Mouse (Mus musculus): ENCODE results near the gene Smg9. TPM values are rescaled to one million over a fixed set of nuclear protein-coding genes. Genes with fewer than 3 reads are reported as not detected.

Smg9 gene
- total and polyA plus RNA-seq, 2 experiments from 2014 or later = 27.4 to 52.3 TPM

DNA sequence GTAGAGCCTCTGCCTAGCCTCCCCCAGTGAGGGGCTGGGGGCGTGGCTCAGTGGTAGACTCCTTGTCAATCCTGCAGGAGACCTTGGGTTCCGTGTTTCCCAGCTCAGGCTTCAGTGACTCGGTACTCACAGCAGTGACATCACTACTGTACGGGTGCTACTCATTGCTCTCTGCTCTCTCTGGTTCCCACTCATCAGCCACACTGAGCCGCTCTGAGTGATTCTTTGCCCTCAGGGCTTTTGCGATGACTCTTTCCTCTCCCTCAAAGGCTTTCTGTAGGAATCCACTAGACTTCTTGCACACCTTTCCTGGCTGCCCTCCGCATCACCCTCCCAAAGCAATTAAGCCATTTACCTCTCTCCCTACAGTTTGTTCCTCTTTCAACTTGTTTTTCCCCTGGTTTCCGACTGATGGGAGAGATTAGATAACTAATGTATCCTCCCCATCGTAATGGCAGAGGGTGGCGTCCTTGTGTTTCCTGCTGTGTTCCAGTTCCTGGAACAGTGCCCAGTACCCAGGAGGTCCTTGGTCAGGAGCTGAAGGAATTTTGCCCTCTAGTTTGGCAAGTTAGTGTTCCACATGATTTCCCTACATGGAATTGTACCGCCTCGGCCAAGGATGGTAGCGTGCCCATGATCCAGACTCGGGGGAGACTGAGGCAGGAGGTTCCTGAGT lies 62.1 kb downstream of the Smg9 start:
- DNase-seq (ENCODE audit: low spot score) = no peak
- no peak for ATAC-seq

DNA sequence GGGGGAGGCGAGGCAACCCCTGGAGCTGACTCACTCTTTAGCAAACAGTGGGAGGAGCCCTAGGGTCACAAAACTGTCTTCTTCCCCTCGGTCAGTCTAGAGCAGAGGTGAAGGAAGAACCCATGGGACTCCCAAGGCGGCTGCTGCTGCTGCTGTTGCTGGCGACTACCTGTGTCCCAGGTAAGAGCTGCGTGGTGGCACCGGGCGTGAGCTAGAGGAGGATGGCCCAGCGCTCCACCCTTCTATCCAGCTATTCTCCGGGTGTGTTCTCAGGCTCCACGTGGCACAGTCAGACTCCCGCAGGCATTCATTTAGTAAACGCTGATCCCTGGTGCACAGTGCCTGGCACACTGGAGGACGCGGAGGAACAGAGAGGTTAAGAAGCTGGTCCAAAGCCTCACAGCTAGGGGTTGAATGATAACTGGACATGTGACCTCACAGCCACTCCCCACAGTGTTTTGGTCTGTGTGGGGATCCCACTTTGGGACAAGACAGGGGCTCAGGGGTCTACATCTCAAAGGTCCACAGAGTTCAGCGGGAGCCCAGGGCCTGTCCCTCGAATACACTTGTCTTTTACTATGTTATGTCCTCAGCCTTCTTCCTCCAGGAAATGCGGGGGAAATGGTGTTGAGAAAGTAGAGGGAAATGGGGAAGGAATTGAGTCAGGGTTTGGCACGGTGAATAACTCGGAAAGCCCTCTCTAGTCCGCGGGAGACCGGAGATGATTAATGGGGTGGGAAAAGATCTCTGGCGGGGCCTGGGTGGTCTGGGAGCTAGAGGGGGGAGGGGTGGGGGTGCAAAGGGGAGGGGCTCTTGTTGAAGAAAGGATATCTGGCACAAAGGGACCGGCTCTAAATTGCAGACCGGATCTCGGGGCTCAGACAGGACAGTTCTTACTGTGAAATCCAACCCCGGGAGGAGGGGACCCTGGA lies 63.2 kb downstream of the Smg9 start, which contains the start of gene Plaur:
Plaur (plus strand) TSS at position 97 of the 932 bp plus-strand sequence.
- Histone ChIP-seq H3K36me3 (ENCODE audit: insufficient read depth, low read length) (no peaks in the 10 kb centered on the region), H3K27ac (no peak within 1 kb of the TSS), H3K9me3 (ENCODE audit: low read length) (no peaks in the 10 kb centered on the region), H3K27me3 (ENCODE audit: insufficient read depth, low read length) (no peaks in the 10 kb centered on the region), H3K4me1 (ENCODE audit: insufficient read depth, low read length) (peaks cover 3% of the 10 kb centered on the region; the same call in 1 of the 2 replicates), H3K9ac (replicated peaks; ENCODE audit: low read length) (no peak within 1 kb of the TSS), H3K4me3 (ENCODE audit: low read length) (peak within 1 kb of the TSS; percentile 5; the same call in 1 of the 2 replicates), H3K4me2 (ENCODE audit: low read depth, low read length) (peak within 1 kb of the TSS; percentile 43)
- 9% methylated on average over 27 of the region's 27 CpGs for WGBS
- TF ChIP-seq CTCF (IDR thresholded peaks at IDR 0.05; ENCODE audit: low read depth) = no peak
- DNase-seq (ENCODE audit: low spot score) = no peak
- peak; percentile 54; the same call in 1 of the 2 replicates for ATAC-seq

More for the DNA sequence above, 62.1 kb downstream of the Smg9 start:
- H3K27me3 ChIP-seq (ENCODE audit: insufficient read depth, low read length) = no peaks in the 10 kb centered on the region
- WGBS = 60% methylated on average over 14 of the region's 14 CpGs
- H3K9ac ChIP-seq (replicated peaks; ENCODE audit: low read length) = no peak overlapping the region
- H3K27ac ChIP-seq = no peak overlapping the region
- H3K36me3 ChIP-seq (ENCODE audit: insufficient read depth, low read length) = no peaks in the 10 kb centered on the region
- peaks cover 3% of the 10 kb centered on the region; the same call in 1 of the 2 replicates for H3K4me1 ChIP-seq (ENCODE audit: insufficient read depth, low read length)
- no peaks in the 10 kb centered on the region for H3K9me3 ChIP-seq (ENCODE audit: low read length)
- no peak overlapping the region for H3K4me3 ChIP-seq (ENCODE audit: low read length)
- H3K4me2 ChIP-seq (ENCODE audit: low read depth, low read length) = no peak overlapping the region
- TF ChIP-seq CTCF (IDR thresholded peaks at IDR 0.05; ENCODE audit: low read depth) = no peak

DNA sequence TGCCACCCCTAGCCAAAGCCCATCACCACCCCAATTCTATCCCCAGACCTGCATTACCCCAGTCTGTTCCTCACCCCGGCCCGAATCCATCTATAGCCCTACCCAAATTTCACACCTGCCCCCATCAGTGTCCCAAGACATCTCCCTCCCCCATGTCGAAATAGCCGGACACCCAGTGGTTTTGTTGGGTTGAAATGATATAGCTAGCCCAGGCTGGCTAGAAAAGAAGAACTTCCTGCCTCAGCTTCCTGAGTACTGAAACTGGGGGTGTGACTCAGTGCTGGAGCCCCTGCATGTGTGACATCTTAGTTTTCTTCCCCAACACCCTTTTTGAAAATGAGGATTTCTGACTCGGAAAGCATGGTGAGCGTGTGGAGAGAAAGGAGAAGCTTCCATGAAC lies 67.4 kb downstream of the Smg9 start:
- no peak for ATAC-seq
- TF ChIP-seq CTCF (IDR thresholded peaks at IDR 0.05; ENCODE audit: low read depth) = no peak
- no peak overlapping the region for H3K27ac ChIP-seq
- H3K9me3 ChIP-seq (ENCODE audit: low read length) = no peaks in the 10 kb centered on the region
- no peaks in the 10 kb centered on the region for H3K27me3 ChIP-seq (ENCODE audit: insufficient read depth, low read length)
- no peaks in the 10 kb centered on the region for H3K36me3 ChIP-seq (ENCODE audit: insufficient read depth, low read length)
- no peak for DNase-seq (ENCODE audit: low spot score)
- peaks cover 3% of the 10 kb centered on the region; the same call in 1 of the 2 replicates for H3K4me1 ChIP-seq (ENCODE audit: insufficient read depth, low read length)
- 92% methylated on average over 6 of the region's 6 CpGs for WGBS
- H3K9ac ChIP-seq (replicated peaks; ENCODE audit: low read length) = no peak overlapping the region
- H3K4me3 ChIP-seq (ENCODE audit: low read length) = no peak overlapping the region
- H3K4me2 ChIP-seq (ENCODE audit: low read depth, low read length) = no peak overlapping the region

DNA sequence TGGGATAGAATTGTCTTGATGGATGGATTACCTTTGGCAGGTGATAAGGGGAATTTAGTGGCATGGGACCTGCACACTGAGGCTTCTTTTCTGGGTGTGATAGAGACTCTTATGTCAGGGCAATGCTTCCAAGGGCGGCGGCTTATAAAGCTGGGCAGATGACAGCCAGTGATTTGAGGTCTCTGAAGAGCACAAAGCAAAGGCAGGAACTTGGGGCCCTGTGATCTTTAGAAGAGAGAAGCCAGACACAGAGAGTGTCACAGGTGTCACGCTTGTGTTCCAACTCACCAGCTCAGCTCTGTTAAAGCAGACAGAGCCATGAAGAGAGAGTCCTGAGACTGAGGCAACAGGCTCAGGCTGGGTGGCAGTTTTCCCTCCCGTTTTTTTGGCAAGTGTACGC lies 68.5 kb downstream of the Smg9 start:
- no peak overlapping the region for H3K4me3 ChIP-seq (ENCODE audit: low read length)
- no peaks in the 10 kb centered on the region for H3K27me3 ChIP-seq (ENCODE audit: insufficient read depth, low read length)
- no peaks in the 10 kb centered on the region for H3K4me1 ChIP-seq (ENCODE audit: insufficient read depth, low read length)
- DNase-seq (ENCODE audit: low spot score) = no peak
- no peaks in the 10 kb centered on the region for H3K36me3 ChIP-seq (ENCODE audit: insufficient read depth, low read length)
- no peak overlapping the region for H3K4me2 ChIP-seq (ENCODE audit: low read depth, low read length)
- no peak overlapping the region for H3K9ac ChIP-seq (replicated peaks; ENCODE audit: low read length)
- no peak overlapping the region for H3K27ac ChIP-seq
- WGBS = 81% methylated on average over 5 of the region's 5 CpGs
- no peak for TF ChIP-seq CTCF (IDR thresholded peaks at IDR 0.05; ENCODE audit: low read depth)
- no peaks in the 10 kb centered on the region for H3K9me3 ChIP-seq (ENCODE audit: low read length)
- ATAC-seq = no peak

DNA sequence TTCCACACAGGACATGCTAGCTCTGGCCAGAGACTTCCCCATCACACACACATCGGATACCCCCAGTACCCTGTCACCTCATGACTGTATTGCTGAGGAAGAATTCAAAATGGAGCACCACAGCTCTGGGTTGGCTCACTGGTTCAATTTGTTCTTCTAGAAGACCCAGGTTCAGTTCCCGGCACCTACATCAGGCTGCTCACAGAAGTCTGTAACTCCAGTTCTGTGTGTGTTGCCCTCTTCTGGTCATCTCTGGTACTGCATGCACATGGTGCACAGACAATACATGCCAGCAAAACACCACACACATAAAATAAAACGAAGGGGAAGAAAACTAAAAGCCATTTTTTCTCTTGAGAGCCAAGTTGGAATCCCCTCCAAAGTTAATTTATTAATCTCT lies 69.7 kb downstream of the Smg9 start:
- peak; percentile 58 for TF ChIP-seq CTCF (IDR thresholded peaks at IDR 0.05; ENCODE audit: low read depth)
- Histone ChIP-seq H3K4me2 (ENCODE audit: low read depth, low read length) (no peak overlapping the region), H3K27ac (no peak overlapping the region), H3K9ac (replicated peaks; ENCODE audit: low read length) (no peak overlapping the region), H3K9me3 (ENCODE audit: low read length) (no peaks in the 10 kb centered on the region), H3K27me3 (ENCODE audit: insufficient read depth, low read length) (no peaks in the 10 kb centered on the region), H3K4me1 (ENCODE audit: insufficient read depth, low read length) (no peaks in the 10 kb centered on the region), H3K36me3 (ENCODE audit: insufficient read depth, low read length) (no peaks in the 10 kb centered on the region), H3K4me3 (ENCODE audit: low read length) (no peak overlapping the region)
- WGBS = 87% methylated on average over 3 of the region's 3 CpGs
- ATAC-seq (no peak), DNase-seq (ENCODE audit: low spot score) (no peak)

DNA sequence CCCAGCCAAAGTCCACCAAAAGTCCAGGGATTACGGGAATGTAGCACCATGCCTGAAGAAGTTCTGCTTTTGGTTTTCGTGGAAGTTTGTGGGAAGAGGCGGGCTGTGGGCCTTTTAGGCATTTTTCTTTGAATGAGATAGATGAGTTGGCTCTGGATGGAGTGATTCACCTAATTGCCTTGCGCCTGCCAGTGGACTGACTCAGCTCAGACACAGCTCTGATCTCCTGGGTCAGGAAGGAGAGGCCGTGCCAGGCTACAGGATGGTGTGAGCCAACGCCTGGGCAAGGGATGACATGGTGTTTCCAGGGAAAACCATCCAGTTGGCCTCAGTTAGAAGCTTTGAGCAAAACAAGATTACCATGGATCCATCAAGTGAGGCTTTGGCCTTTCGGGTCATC lies 70.9 kb downstream of the Smg9 start:
- 93% methylated on average over 7 of the region's 7 CpGs for WGBS

More for the DNA sequence above, 70.9 kb downstream of the Smg9 start:
- H3K4me1 ChIP-seq (ENCODE audit: insufficient read depth, low read length) = no peaks in the 10 kb centered on the region
- H3K4me3 ChIP-seq (ENCODE audit: low read length) = no peak overlapping the region
- no peak overlapping the region for H3K27ac ChIP-seq
- H3K9me3 ChIP-seq (ENCODE audit: low read length) = no peaks in the 10 kb centered on the region
- no peak for TF ChIP-seq CTCF (IDR thresholded peaks at IDR 0.05; ENCODE audit: low read depth)
- DNase-seq (ENCODE audit: low spot score) = no peak
- H3K27me3 ChIP-seq (ENCODE audit: insufficient read depth, low read length) = no peaks in the 10 kb centered on the region
- H3K4me2 ChIP-seq (ENCODE audit: low read depth, low read length) = no peak overlapping the region
- ATAC-seq = no peak
- no peak overlapping the region for H3K9ac ChIP-seq (replicated peaks; ENCODE audit: low read length)
- H3K36me3 ChIP-seq (ENCODE audit: insufficient read depth, low read length) = no peaks in the 10 kb centered on the region

Other genes with a start within 250 kb of the Smg9 start
- 5.4 and 5.5 TPM in 2 replicates for gene Zfp114, start 224.6 kb upstream of the Smg9 start, total RNA-seq (2014; rRNA removed)
- gene Zfp114, start 224.6 kb upstream of the Smg9 start, polyA plus RNA-seq (2015; fragmentation: Nextera tagmentation; extraction: Ambion mirVana) = 2.5 and 3.0 TPM in 2 replicates
- gene Zfp111, start 188.2 kb upstream of the Smg9 start, total RNA-seq (2014; rRNA removed) = 3.7 and 5.9 TPM in 2 replicates
- gene Zfp111, start 188.2 kb upstream of the Smg9 start, polyA plus RNA-seq (2015; fragmentation: Nextera tagmentation; extraction: Ambion mirVana) = 2.0 and 2.5 TPM in 2 replicates
- 4.4 and 8.5 TPM in 2 replicates for gene Zfp109, start 162.1 kb upstream of the Smg9 start, total RNA-seq (2014; rRNA removed)
- 2.0 and 2.1 TPM in 2 replicates for gene Zfp109, start 162.1 kb upstream of the Smg9 start, polyA plus RNA-seq (2015; fragmentation: Nextera tagmentation; extraction: Ambion mirVana)
- gene Zfp108, start 144.8 kb upstream of the Smg9 start, total RNA-seq (2014; rRNA removed) = 7.5 and 9.1 TPM in 2 replicates
- gene Zfp108, start 144.8 kb upstream of the Smg9 start, polyA plus RNA-seq (2015; fragmentation: Nextera tagmentation; extraction: Ambion mirVana) = 3.0 and 3.7 TPM in 2 replicates
- gene Zfp93, start 129.2 kb upstream of the Smg9 start, total RNA-seq (2014; rRNA removed) = 5.4 and 6.9 TPM in 2 replicates
- gene Zfp93, start 129.2 kb upstream of the Smg9 start, polyA plus RNA-seq (2015; fragmentation: Nextera tagmentation; extraction: Ambion mirVana) = 2.2 and 3.1 TPM in 2 replicates
- gene Zfp61, start 98.4 kb upstream of the Smg9 start, total RNA-seq (2014; rRNA removed) = 20.1 and 23.5 TPM in 2 replicates
- gene Zfp61, start 98.4 kb upstream of the Smg9 start, polyA plus RNA-seq (2015; fragmentation: Nextera tagmentation; extraction: Ambion mirVana) = 26.1 and 31.6 TPM in 2 replicates
- gene Zfp94, start 83.0 kb upstream of the Smg9 start, total RNA-seq (2014; rRNA removed) = 9.6 and 12.0 TPM in 2 replicates
- 17.3 and 21.6 TPM in 2 replicates for gene Zfp94, start 83.0 kb upstream of the Smg9 start, polyA plus RNA-seq (2015; fragmentation: Nextera tagmentation; extraction: Ambion mirVana)
- not detected in 2 replicates for gene Tescl, start 65.7 kb upstream of the Smg9 start, total RNA-seq (2014; rRNA removed)
- gene Tescl, start 65.7 kb upstream of the Smg9 start, polyA plus RNA-seq (2015; fragmentation: Nextera tagmentation; extraction: Ambion mirVana) = 0.46 TPM in 1 of 2 replicates, not detected in the other
- gene Lypd5, start 50.4 kb upstream of the Smg9 start, total RNA-seq (2014; rRNA removed) = not detected in 2 replicates
- gene Lypd5, start 50.4 kb upstream of the Smg9 start, polyA plus RNA-seq (2015; fragmentation: Nextera tagmentation; extraction: Ambion mirVana) = 0.13 TPM in 1 of 2 replicates, not detected in the other
- gene Kcnn4, start 29.4 kb upstream of the Smg9 start, total RNA-seq (2014; rRNA removed) = 1.1 and 3.9 TPM in 2 replicates
- gene Kcnn4, start 29.4 kb upstream of the Smg9 start, polyA plus RNA-seq (2015; fragmentation: Nextera tagmentation; extraction: Ambion mirVana) = 1.2 and 1.9 TPM in 2 replicates
- gene Irgc1, start 52.7 kb downstream of the Smg9 start, total RNA-seq (2014; rRNA removed) = not detected in 2 replicates
- not detected in 2 replicates for gene Irgc1, start 52.7 kb downstream of the Smg9 start, polyA plus RNA-seq (2015; fragmentation: Nextera tagmentation; extraction: Ambion mirVana)
- 3.0 and 4.8 TPM in 2 replicates for gene Plaur, start 62.9 kb downstream of the Smg9 start, total RNA-seq (2014; rRNA removed)
- 1.3 and 1.4 TPM in 2 replicates for gene Plaur, start 62.9 kb downstream of the Smg9 start, polyA plus RNA-seq (2015; fragmentation: Nextera tagmentation; extraction: Ambion mirVana)
- 423 and 447 TPM in 2 replicates for gene Cadm4, start 82.4 kb downstream of the Smg9 start, total RNA-seq (2014; rRNA removed)
- 97.9 and 101 TPM in 2 replicates for gene Cadm4, start 82.4 kb downstream of the Smg9 start, polyA plus RNA-seq (2015; fragmentation: Nextera tagmentation; extraction: Ambion mirVana)
- 138 and 152 TPM in 2 replicates for gene Zfp428, start 107.4 kb downstream of the Smg9 start, total RNA-seq (2014; rRNA removed)
- gene Zfp428, start 107.4 kb downstream of the Smg9 start, polyA plus RNA-seq (2015; fragmentation: Nextera tagmentation; extraction: Ambion mirVana) = 219 and 222 TPM in 2 replicates
- not detected in 2 replicates for gene AC161166.1, start 112.8 kb downstream of the Smg9 start, total RNA-seq (2014; rRNA removed)
- gene AC161166.1, start 112.8 kb downstream of the Smg9 start, polyA plus RNA-seq (2015; fragmentation: Nextera tagmentation; extraction: Ambion mirVana) = 0.19 and 0.55 TPM in 2 replicates
- gene Irgq, start 131.1 kb downstream of the Smg9 start, total RNA-seq (2014; rRNA removed) = 103 and 107 TPM in 2 replicates
- 16.9 and 20.0 TPM in 2 replicates for gene Irgq, start 131.1 kb downstream of the Smg9 start, polyA plus RNA-seq (2015; fragmentation: Nextera tagmentation; extraction: Ambion mirVana)
- gene Pinlyp, start 146.5 kb downstream of the Smg9 start, total RNA-seq (2014; rRNA removed) = not detected in 2 replicates
- not detected in 2 replicates for gene Pinlyp, start 146.5 kb downstream of the Smg9 start, polyA plus RNA-seq (2015; fragmentation: Nextera tagmentation; extraction: Ambion mirVana)
- 36.7 and 50.8 TPM in 2 replicates for gene Xrcc1, start 146.7 kb downstream of the Smg9 start, total RNA-seq (2014; rRNA removed)
- gene Xrcc1, start 146.7 kb downstream of the Smg9 start, polyA plus RNA-seq (2015; fragmentation: Nextera tagmentation; extraction: Ambion mirVana) = 44.0 and 45.1 TPM in 2 replicates
- 36.3 and 43.8 TPM in 2 replicates for gene Ethe1, start 187.9 kb downstream of the Smg9 start, total RNA-seq (2014; rRNA removed)
- gene Ethe1, start 187.9 kb downstream of the Smg9 start, polyA plus RNA-seq (2015; fragmentation: Nextera tagmentation; extraction: Ambion mirVana) = 24.4 and 25.3 TPM in 2 replicates
- 1.0 and 1.2 TPM in 2 replicates for gene Zfp575, start 188.0 kb downstream of the Smg9 start, total RNA-seq (2014; rRNA removed)
- gene Zfp575, start 188.0 kb downstream of the Smg9 start, polyA plus RNA-seq (2015; fragmentation: Nextera tagmentation; extraction: Ambion mirVana) = 20.3 and 21.0 TPM in 2 replicates
- gene Phldb3, start 211.1 kb downstream of the Smg9 start, total RNA-seq (2014; rRNA removed) = 0.11 and 0.73 TPM in 2 replicates
- gene Phldb3, start 211.1 kb downstream of the Smg9 start, polyA plus RNA-seq (2015; fragmentation: Nextera tagmentation; extraction: Ambion mirVana) = not detected in 2 replicates
- 1.3 and 1.4 TPM in 2 replicates for gene Lypd3, start 236.9 kb downstream of the Smg9 start, total RNA-seq (2014; rRNA removed)
- gene Lypd3, start 236.9 kb downstream of the Smg9 start, polyA plus RNA-seq (2015; fragmentation: Nextera tagmentation; extraction: Ambion mirVana) = 1.2 and 1.3 TPM in 2 replicates

Measured in hindbrain, postnatal 0 days (tissue).